Mouse (Mus musculus) liver, embryonic 14.5 days (tissue): ENCODE measurements around the gene Clcnkb. TPM values are rescaled to one million over a fixed set of nuclear protein-coding genes. Genes with fewer than 3 reads are reported as not detected.

Experiments used
- ATAC-seq: fragments of 200-750 bp; cut with Nextera tagmentation; 2 replicates; pipeline ENCODE4 v1.8.0; 2017; ENCODE audit warnings: moderate number of reproducible peaks, mild to moderate bottlenecking, moderate library complexity; ENCODE audit not compliant: insufficient read depth
- DNase-seq, 3 experiments: peaks; one replicate each; pipeline ENCODE4 v3.0.0-alpha.2; 2012 to 2013; ENCODE audit warnings: low read depth in 3 of 3, low spot score in 3 of 3
- H3K27ac ChIP-seq: fragments of 300-500 bp; sonication (generic); 2 replicates; pipeline ENCODE4 v1.5.1; 2014; ENCODE audit warnings: moderate library complexity, mild to moderate bottlenecking, control low read depth, inconsistent platforms
- H3K27me3 ChIP-seq: fragments of 300-500 bp; sonication (generic); 2 replicates; pipeline ENCODE4 v1.6.1; 2014; ENCODE audit warnings: mild to moderate bottlenecking, low read length, moderate library complexity; ENCODE audit not compliant: control insufficient read depth, insufficient read depth
- H3K36me3 ChIP-seq: fragments of 300-500 bp; sonication (generic); replicated peaks from 2 replicates; pipeline ENCODE4 v1.6.1; 2014; ENCODE audit warnings: low read depth; ENCODE audit not compliant: control insufficient read depth, insufficient read depth
- H3K4me1 ChIP-seq, 2 experiments: fragments of 200-500 bp in 1 of 2; fragments of 300-500 bp in 1 of 2; sonication (generic) in 1 of 2; replicated peaks; 2 replicates each; pipeline ENCODE4 v1.6.1; 2012 to 2014; ENCODE audit warnings: antibody characterized with exemption in 1 of 2, inconsistent platforms in 1 of 2, low read length in 1 of 2; ENCODE audit not compliant: control insufficient read depth in 2 of 2, insufficient read depth in 2 of 2
- H3K4me2 ChIP-seq: fragments of 300-500 bp; sonication (generic); 2 replicates; pipeline ENCODE4 v1.6.1; 2014; ENCODE audit warnings: low read depth, mild to moderate bottlenecking, control low read depth, moderate library complexity
- H3K4me3 ChIP-seq, 2 experiments: fragments of 200-500 bp in 1 of 2; fragments of 300-500 bp in 1 of 2; sonication (generic) in 1 of 2; 2 replicates each; pipeline ENCODE4 v1.5.1; 2012 to 2014; ENCODE audit warnings: low read depth in 2 of 2, low read length in 2 of 2, mild to moderate bottlenecking in 2 of 2, control low read depth in 1 of 2, inconsistent platforms in 1 of 2, moderate library complexity in 1 of 2; ENCODE audit not compliant: insufficient read depth in 1 of 2
- H3K9ac ChIP-seq: fragments of 300-500 bp; sonication (generic); replicated peaks from 2 replicates; pipeline ENCODE4 v1.6.1; 2014; ENCODE audit warnings: mild to moderate bottlenecking, control low read depth, moderate library complexity
- H3K9me3 ChIP-seq: fragments of 300-500 bp; sonication (generic); 2 replicates; pipeline ENCODE4 v1.6.1; 2016; ENCODE audit warnings: low read length, mixed read lengths; ENCODE audit not compliant: control insufficient read depth
- CTCF ChIP-seq: IDR thresholded peaks from 2 replicates; pipeline ENCODE4 v1.5.1; 2016; ENCODE audit warnings: antibody characterized with exemption, low read depth, control low read depth
- EP300 ChIP-seq: IDR thresholded peaks from 2 replicates; pipeline ENCODE4 v1.6.1; 2016; ENCODE audit warnings: antibody characterized with exemption, low read depth
- WGBS: fragments of 180-500 bp; shearing (Covaris S2); extraction: QIAGEN DNeasy Blood & Tissue Kit; methylation state at CpG from one replicate; pipeline ENCODE4 v1.1.7; 2014; ENCODE audit not compliant: insufficient replicate concordance; 5-methylcytosine and 5-hydroxymethylcytosine counted together
- polyA plus RNA-seq, 2 experiments: library from polyadenylated mRNA; depleted of rRNA in 1 of 2; stranded (reverse) in 1 of 2; unstranded in 1 of 2; fragments of >200 nt; fragmentation: Nextera tagmentation in 1 of 2; extraction: Ambion mirVana in 1 of 2; gene quantifications; 2 replicates each; pipeline versions ENCODE4 v1.2.1 to v1.2.3; 2012 to 2014

The Clcnkb gene
- polyA plus RNA-seq, 2 experiments, result not detected

DNA sequence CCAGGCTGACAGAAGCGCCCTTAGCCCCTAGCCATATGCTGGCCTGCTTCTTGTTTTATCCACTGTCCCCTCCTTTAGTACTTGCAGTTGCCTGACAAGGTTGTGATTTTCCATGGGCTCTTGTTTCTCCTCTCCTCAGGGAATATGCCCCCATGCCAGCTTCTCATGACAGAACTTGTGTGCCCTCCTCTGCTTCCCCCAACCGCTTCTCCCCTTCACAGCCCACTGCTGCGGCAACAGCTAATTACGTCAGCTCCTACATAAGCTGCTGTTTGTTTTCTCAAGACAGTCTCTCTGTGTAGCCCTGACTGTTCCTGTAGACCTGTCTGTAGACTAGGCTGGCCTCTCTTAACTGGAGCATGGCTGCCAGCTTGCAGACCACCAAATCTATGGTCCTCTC lies 39.7 kb upstream of the Clcnkb start:
- DNase-seq (no peak), ATAC-seq (no peak)
- no peak for TF ChIP-seq CTCF
- TF ChIP-seq EP300, result no peak
- H3K4me2 ChIP-seq, result no peak overlapping the region
- no peaks in the 10 kb centered on the region for H3K9me3 ChIP-seq
- 82% methylated on average over 4 of the region's 4 CpGs for WGBS
- H3K4me1 ChIP-seq, result no peaks in the 10 kb centered on the region
- H3K27me3 ChIP-seq, result no peaks in the 10 kb centered on the region
- H3K36me3 ChIP-seq, result no peaks in the 10 kb centered on the region; the same call in 1 of the 2 replicates
- no peak overlapping the region for H3K27ac ChIP-seq
- no peak overlapping the region for H3K4me3 ChIP-seq
- H3K9ac ChIP-seq, result no peak overlapping the region

DNA sequence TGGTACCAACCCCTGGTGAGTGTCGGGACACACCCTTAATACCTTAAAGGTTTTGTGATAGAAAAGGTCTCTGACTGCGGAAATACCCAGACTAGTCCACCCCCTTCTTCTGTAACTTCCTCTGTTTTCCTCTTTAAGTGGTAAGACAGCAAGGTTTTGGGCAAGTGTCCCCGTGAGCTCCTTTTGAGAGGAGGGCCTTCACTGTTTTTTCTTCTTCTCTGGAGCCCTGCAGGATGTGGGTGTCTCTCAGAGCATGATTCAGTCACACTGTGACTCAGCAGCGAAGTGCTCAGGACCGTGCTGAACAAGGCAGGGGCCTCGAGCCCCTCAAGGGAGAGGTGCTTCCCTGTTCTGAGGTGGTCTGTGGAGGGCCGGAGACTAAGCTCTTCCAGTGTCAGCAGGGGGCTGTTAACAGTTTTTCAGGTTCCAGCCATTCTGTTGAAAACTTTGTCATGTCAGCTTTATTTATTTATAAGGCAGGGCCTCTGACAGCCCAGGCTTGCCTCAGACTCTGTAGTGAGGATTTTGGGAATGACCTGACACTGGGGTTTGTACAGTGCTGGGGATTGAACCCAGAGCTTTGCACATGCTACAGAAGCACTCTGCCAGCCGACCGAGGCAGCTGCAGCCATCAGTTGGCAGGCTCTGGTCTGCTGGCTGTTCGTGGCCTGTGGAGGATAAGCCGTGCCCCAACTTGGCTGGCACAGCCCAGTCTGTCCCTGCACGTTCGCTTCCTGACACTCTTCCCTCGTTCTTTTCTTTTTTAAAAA lies 39.0 kb upstream of the Clcnkb start:
- H3K9me3 ChIP-seq, result no peaks in the 10 kb centered on the region
- no peak for TF ChIP-seq EP300
- TF ChIP-seq CTCF, result no peak

DNA sequence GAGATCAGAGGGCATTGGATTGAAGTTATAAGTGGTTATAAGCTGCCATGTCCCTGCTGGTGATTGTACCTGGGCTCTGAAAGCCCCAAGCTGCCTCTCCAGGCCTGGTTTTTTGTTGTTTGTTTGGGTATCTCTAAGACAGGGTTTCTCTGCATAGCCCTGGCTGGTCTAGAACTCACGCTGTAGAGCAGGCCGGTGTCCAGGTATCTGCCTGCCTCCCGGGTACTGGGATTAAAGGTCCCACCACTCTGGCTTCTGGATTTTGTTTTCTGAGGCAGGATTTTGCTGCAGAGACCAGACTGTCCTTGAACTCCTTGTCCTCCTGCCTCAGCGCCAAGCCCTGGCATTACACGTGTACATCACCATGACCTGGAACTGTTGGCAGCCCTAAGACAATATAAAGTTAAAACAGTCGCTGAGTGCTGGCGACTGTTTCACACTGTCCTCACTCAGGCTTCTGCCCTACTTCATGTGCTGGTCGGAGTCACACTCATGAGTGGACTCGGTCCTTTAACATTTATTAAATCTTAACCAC lies 36.2 kb upstream of the Clcnkb start:
- DNase-seq, result no peak
- no peaks in the 10 kb centered on the region; the same call in 1 of the 2 replicates for H3K36me3 ChIP-seq

More for the DNA sequence above, 39.0 kb upstream of the Clcnkb start:
- H3K4me3 ChIP-seq, result no peak overlapping the region
- no peaks in the 10 kb centered on the region for H3K4me1 ChIP-seq
- no peak for ATAC-seq
- no peak for DNase-seq
- H3K36me3 ChIP-seq, result no peaks in the 10 kb centered on the region; the same call in 1 of the 2 replicates
- no peaks in the 10 kb centered on the region for H3K27me3 ChIP-seq
- no peak overlapping the region for H3K4me2 ChIP-seq
- H3K9ac ChIP-seq, result no peak overlapping the region
- 53% methylated on average over 14 of the region's 14 CpGs for WGBS
- H3K27ac ChIP-seq, result no peak overlapping the region

DNA sequence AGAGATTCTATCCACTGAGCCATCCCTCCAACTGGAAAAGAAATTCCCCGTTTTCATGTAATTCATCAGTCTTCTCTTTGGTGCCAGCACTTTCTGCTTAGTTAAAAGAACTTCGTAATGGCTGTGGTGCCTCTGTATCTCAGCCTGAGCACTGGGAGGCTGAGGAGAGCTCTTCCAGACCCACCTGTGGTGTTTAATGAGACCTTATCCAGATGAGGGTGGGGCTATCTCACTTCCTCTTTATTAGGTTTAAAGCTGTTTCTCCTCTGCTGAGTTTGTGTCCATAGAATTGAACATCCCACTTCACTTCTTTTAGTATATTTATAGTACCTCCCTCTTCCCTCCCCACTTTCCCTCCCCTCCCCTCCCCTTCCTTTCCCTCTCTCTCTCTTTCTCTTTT lies 35.4 kb upstream of the Clcnkb start:
- TF ChIP-seq CTCF (no peak), EP300 (no peak)
- H3K36me3 ChIP-seq, result no peaks in the 10 kb centered on the region; the same call in 1 of the 2 replicates
- 72% methylated on average over 2 of the region's 2 CpGs for WGBS

More for the DNA sequence above, 36.2 kb upstream of the Clcnkb start:
- Histone ChIP-seq H3K27ac (no peak overlapping the region), H3K9me3 (no peaks in the 10 kb centered on the region), H3K27me3 (no peaks in the 10 kb centered on the region), H3K4me3 (no peak overlapping the region), H3K4me1 (no peaks in the 10 kb centered on the region), H3K4me2 (no peak overlapping the region), H3K9ac (no peak overlapping the region)
- WGBS, result 78% methylated on average over 9 of the region's 9 CpGs
- no peak for ATAC-seq
- no peak for TF ChIP-seq EP300
- no peak for TF ChIP-seq CTCF

DNA sequence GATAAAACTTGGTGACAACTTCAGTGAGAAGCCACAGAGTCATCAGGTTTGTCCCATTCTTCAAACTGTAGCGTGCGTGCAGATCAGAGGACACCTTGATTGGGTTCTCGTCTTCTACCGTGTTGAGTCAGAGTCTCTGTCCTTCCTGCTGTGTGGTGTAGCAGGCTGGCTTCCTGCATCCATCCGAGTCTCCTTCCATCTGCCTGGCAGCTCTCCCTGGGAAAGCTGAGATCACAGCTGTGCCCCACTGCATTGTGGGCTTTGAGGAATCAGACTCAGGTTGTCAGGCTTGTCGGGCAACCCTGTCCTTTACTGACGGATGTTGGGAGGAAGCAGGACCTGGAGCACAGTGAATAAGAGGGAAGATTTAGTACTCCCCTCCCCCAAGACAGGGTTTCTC lies 30.4 kb upstream of the Clcnkb start:
- no peak for ATAC-seq
- Histone ChIP-seq H3K4me2 (no peak overlapping the region), H3K9ac (no peak overlapping the region), H3K4me3 (no peak overlapping the region), H3K27me3 (no peaks in the 10 kb centered on the region), H3K4me1 (peaks cover 8 to 10% of the 10 kb centered on the region in 2 experiments), H3K27ac (no peak overlapping the region), H3K9me3 (no peaks in the 10 kb centered on the region), H3K36me3 (no peaks in the 10 kb centered on the region; the same call in 1 of the 2 replicates)
- 69% methylated on average over 7 of the region's 7 CpGs for WGBS
- DNase-seq, result no peak
- TF ChIP-seq CTCF (no peak), EP300 (no peak)

More for the DNA sequence above, 35.4 kb upstream of the Clcnkb start:
- no peak overlapping the region for H3K9ac ChIP-seq
- DNase-seq, result no peak
- no peak overlapping the region for H3K27ac ChIP-seq
- no peak for ATAC-seq
- no peak overlapping the region for H3K4me3 ChIP-seq
- no peaks in the 10 kb centered on the region for H3K9me3 ChIP-seq
- no peak overlapping the region for H3K4me2 ChIP-seq
- H3K27me3 ChIP-seq, result no peaks in the 10 kb centered on the region
- no peaks in the 10 kb centered on the region for H3K4me1 ChIP-seq
